Mouse (Mus musculus) layer of hippocampus, postnatal 14 days (tissue): Measurements from ENCODE around the gene Gng3. TPM values are rescaled to one million over a fixed set of nuclear protein-coding genes. Genes with fewer than 3 reads are reported as not detected.
"Not testable (repeated sequence)": the region's sequence is repeated elsewhere in the genome, so short reads cannot be mapped to it uniquely, and the experiment has no call there.

Source experiments
- DNase-seq, 2 experiments: peaks; one replicate each; pipeline ENCODE4 v3.0.0; 2021 to 2022; ENCODE audit warnings: low spot score in 2 of 2, mixed read lengths in 1 of 2
- total RNA-seq, 2 experiments: library from RNA; stranded (reverse); gene quantifications; 2 replicates each; pipeline ENCODE4 v1.2.3; 2021

Gene Gng3
- total RNA-seq, 2 experiments from 2014 or later: 220 to 243 TPM

DNA sequence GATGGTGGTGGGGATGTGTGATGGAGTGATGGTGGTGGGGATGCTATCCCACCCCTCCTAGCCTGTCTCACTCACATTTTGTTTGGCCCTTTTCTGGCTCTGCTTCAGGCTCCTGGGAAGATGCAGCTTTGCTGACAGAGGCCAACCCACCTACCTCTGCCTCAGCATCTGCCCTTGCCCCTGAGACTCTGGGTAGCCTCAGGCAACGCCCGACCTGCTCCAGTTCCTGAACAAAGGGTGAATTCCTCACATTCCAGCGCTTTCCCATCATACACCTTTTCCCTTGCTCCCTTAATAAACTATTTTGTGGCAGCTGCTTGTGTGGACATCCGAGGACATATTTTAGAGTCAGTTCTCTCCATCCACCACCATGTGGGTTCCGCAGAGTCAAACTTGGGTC lies 9.4 kb upstream of the Gng3 start:
- DNase-seq: no peak

- peak; percentile 70 to 83 for DNase-seq
These were observed 5.6 kb upstream of the Gng3 start for GRCm38 (mm10) chr19:8844371-8845129.

GRCm38 (mm10) chr19:8842961-8843360 lies 4.0 kb upstream of the Gng3 start:
- no peak for DNase-seq

- DNase-seq: no peak
These were observed 2.0 kb upstream of the Gng3 start for GRCm38 (mm10) chr19:8841012-8841411.

GRCm38 (mm10) chr19:8839908-8840791 lies 1.2 kb upstream of the Gng3 start:
- peak; percentile 63 to 76 for DNase-seq

GRCm38 (mm10) chr19:8838041-8838730 lies 808 bp downstream of the Gng3 start:
- DNase-seq: peak in 1 of 2 experiments; percentile 64

DNA sequence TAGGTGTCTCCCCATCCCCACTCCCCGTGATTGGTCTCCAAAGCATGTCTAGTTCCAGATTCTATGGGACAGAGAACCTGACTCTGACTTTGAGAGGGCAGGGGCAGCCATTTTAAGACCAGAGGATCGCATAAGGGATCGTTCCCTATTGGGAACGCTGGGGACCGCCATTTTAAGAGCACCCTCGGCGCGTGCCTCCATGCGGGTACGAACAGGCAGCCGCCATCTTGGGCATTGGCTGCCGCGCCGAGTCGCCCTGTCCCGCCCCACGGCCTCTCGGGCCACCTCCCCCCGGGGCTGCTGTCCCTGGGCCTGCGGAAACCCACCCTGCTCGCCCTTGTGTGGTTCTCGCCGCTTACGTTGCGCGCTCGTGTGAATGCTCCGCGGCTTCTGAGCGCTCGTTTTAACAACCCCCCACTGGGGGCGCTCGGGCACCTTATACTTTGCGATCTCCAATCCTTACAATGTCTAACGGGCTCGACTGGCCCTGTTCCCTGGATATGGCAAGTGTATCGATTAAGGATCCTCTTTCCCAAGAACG lies 1.7 kb downstream of the Gng3 start, which contains the start of gene Bscl2:
Gene Bscl2, plus strand, starts transcription at position 217 of the 541 bp plus-strand sequence.
- DNase-seq: peak; percentile 92

DNA sequence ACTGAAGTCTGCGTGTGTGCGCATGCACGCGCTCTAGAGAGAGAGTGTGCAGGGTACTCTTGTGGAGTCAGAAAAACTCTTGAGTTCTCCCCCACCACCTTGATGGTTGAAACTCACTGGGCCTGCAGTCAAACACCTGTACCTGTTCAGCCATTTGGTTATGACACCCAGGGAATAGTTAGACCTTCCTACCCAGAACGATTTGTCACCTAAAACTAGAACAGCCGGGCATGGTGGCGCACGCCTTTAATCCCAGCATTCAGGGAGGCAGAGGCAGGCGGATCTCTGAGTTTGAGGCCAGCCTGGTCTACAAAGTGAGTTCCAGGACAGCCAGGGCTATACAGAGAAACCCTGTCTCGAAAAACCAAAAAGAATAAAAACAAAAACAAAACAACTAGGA lies 2.7 kb downstream of the Gng3 start:
- DNase-seq: not testable (repeated sequence)

GRCm38 (mm10) chr19:8832971-8833370 lies 6.0 kb downstream of the Gng3 start:
- DNase-seq: no peak

- no peak for DNase-seq
These were observed 7.7 kb downstream of the Gng3 start for GRCm38 (mm10) chr19:8831262-8831661.

DNA sequence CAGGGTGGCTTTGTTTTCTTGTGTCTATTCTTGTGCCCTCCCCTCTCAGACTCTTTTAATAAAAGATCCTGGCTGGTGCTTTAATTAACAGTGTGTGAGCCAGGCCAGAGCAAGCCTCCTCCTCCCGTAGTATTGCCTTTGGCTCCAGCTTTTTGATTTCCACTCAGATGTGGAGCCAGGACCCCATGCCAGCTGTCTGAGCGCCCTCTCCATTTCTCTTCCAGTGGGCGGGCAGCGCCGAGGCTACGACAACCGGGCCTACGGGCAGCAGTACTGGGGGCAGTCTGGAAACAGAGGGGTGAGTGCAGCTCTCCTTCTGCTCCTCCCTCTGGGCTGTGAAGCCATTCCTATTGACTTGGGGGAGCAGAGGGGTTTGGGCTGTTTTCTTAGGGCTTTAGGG lies 8.3 kb downstream of the Gng3 start:
- DNase-seq: peak; percentile 45 to 78

GRCm38 (mm10) chr19:8829660-8830059 lies 9.3 kb downstream of the Gng3 start, which contains the start of gene AC129217.1:
Gene AC129217.1 (plus strand): TSS chr19:8829773.
- DNase-seq: no peak

DNA sequence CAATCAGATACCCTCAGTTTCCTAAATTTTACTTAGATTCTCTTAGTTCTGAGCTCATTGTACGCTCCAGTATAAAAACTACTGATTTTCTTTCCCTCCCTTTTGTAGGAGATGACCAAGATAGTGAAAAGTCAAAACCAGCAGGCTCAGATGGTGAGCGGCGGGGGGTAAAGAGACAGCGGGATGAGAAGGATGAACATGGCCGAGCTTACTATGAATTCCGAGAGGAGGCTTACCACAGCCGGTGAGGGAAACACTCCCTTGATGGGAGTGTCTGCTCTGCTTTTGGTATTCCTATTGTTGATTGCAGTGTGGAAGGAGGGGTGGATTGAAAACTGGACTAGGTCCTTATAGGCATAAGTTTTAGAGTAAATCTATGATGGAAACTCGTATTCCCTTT lies 16.3 kb downstream of the Gng3 start:
- DNase-seq: no peak

GRCm38 (mm10) chr19:8821146-8821545 lies 17.8 kb downstream of the Gng3 start:
- DNase-seq: no peak

DNA sequence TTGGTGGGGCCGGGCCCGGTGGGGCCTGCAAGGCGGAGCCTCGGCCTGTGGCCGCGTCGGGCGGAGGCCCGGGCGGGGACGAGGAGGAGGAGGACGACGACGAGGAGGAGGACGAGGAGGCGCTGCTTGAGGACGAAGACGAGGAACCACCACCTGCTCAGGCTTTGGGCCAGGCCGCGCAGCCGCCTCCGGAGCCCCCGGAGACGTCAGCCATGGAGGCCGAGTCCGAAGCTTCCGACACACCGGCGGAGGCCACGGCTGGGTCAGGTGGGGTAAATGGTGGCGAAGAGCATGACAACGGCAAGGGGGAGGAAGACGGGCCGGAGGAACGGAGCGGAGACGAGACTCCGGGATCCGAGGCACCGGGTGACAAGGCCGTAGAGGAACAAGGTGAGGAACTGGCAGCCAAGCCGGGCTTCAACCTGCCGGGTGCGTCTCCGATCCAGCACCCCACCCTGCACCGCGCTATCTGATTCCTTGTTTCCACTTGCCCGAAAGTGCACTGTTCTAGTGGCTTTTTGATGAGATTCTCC lies 18.5 kb downstream of the Gng3 start:
- DNase-seq: no peak

DNA sequence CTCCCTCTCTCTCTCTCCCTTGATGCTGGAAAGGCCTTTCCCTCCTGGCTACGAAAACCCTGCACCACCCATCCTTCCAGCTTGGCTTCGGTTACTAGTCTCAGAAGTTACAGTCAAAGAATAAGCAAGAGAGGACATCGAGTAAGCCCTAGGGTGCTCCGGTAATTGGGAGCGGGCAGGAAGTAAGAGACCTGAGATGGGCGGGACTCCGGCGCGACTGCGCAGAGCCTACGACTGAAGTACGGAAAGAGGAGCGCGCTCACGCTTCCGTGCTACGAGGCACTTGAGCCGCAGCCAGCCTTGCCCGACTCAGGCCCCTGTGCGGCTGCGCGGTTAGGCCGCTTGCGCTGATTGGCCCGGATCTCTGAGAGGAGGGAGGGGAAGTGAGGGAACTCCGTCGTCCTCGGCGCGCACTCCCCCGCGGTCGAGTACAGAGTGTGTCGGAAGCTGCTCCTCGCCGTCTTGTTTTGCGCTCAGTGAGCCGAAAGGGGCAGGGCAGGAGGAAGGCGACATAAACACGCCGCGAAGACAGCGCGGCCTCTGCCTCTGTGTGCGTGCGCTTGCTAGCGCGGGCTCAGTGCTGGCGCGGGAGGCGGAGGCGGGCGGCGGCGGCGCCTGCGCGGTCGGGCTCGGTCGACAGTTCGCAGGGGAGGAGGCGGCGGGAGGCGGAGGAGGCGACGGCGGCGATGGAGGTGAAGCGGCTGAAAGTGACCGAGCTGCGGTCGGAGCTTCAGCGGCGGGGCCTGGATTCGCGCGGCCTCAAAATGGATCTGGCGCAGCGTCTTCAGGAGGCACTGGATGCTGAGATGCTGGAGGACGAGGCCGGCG lies 19.2 kb downstream of the Gng3 start, which contains the start of gene Hnrnpul2:
Gene Hnrnpul2, plus strand, starts transcription at position 415 of the 828 bp plus-strand sequence.
- DNase-seq: peak in 1 of 2 experiments; percentile 99

DNA sequence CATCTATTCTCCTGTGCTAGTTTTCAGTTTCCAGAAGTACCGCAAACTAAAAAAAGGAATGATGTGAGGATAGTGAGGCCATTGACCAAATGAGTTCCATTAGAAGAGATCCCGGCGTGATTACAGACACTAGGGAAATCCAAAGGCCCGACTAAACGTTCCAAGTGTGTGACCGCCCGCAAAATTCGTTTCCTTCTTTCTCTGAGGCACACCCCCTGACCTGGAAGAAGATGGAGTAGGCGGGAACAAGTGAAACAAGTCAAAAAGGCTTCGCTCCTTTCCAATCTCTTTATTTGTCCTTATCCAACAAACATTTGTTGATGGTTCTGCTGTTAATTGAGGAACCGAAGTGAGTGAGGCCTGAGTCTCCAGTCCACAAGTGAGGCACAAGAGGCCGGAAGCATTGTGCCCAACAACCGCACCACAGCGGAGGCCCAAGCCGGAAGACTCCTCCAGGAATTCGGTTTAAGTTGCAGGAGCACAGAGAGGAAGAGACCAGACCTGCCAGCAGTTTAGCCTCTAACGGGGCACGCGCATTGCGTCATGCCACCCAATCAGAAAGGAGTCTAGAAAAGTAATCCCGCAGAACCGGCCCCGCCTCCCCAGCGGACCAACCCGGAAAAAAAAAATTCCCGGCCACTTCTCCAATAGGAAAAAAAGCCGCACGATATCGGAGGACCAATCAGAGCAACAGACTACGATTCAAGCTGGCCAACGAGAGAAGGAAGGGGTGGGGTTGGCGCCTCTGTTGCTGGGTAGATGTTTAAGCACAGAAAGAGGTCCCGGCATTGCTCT lies 20.0 kb downstream of the Gng3 start, which contains the start of gene Ttc9c:
Gene Ttc9c, minus strand, starts transcription at position 533 of the 795 bp plus-strand sequence.
- DNase-seq: peak; percentile 98 to 99

DNA sequence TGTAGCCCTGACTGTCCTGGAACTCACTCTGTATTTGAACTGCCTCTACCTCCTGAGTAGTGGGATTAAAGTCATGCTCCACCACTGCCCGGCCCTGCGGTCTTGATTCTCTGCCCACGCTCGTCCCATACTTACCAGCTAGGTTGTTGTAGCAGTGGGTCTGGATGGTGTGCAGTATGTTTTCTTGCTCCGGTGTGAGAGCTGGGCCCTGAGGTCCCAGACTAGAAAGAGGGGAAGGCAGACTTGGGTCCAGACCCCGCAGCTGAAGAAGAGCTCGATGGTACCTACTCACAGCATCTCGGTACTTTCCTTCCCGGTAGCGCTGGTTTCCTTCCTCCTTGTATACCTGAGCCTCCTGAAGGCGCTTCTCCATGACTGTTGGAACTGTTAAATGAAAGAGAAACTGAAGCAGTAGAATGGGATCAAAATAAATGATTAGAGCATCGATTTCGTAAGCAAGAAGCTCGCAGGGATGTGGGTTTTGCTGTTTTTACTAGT lies 20.6 kb downstream of the Gng3 start:
- DNase-seq: no peak

DNA sequence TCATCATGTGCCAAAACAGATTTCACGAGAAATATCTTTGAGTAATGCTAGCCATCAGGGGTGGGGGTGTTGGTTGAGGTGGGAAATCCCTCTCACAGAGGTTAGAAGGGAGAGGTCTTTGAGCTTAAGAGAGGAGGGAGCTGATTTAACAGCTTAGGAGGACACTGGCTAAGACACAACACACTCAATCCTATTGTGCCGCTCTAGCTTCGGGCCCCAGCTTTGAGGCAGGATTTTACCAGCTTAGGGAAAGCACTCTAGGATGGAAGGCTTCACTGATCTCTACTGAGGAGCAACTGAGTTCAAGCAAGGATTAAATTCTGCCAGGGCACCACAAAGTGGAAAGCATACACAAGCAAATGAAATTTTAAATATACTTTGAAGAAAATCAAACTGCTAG lies 22.0 kb downstream of the Gng3 start:
- no peak for DNase-seq
